Mouse (Mus musculus) testis, postnatal 10 days (tissue): ENCODE measurements at regions not wholly inside any gene's neighbourhood (a gene's known extent, or its start where the extent isn't known, plus 50 kb on each side); places are given as distances from the start of the nearest gene placed in this dataset.

Source experiments
- DNase-seq: peaks from one replicate; pipeline ENCODE4 v3.0.0; 2021; ENCODE audit warnings: low spot score

- no peak for DNase-seq
These were observed 518.8 kb upstream of the Atp11b start for GRCm38 (mm10) chr3:35235066-35235465.

- no peak for DNase-seq
These were observed 518.1 kb upstream of the Atp11b start for GRCm38 (mm10) chr3:35235772-35236171.

GRCm38 (mm10) chr3:35237342-35237741 is 516.6 kb upstream of the Atp11b start:
- no peak for DNase-seq

GRCm38 (mm10) chr3:35242349-35242748 is 511.6 kb upstream of the Atp11b start:
- no peak for DNase-seq

GRCm38 (mm10) chr3:35242871-35243529 is 510.9 kb upstream of the Atp11b start:
- DNase-seq: no peak

- DNase-seq: no peak
These were observed 508.9 kb upstream of the Atp11b start for GRCm38 (mm10) chr3:35245003-35245402.

- no peak for DNase-seq
These were observed 507.8 kb upstream of the Atp11b start for GRCm38 (mm10) chr3:35245946-35246665.

GRCm38 (mm10) chr3:35249160-35249559 is 504.7 kb upstream of the Atp11b start:
- DNase-seq: no peak

GRCm38 (mm10) chr3:35250092-35250749 is 503.7 kb upstream of the Atp11b start:
- no peak for DNase-seq

GRCm38 (mm10) chr3:35253861-35254260 is 500.0 kb upstream of the Atp11b start:
- no peak for DNase-seq

GRCm38 (mm10) chr3:35260936-35261335 is 493.0 kb upstream of the Atp11b start:
- no peak for DNase-seq

- no peak for DNase-seq
These were observed 485.0 kb upstream of the Atp11b start for GRCm38 (mm10) chr3:35268949-35269348.

GRCm38 (mm10) chr3:35269977-35270880 is 483.7 kb upstream of the Atp11b start:
- no peak for DNase-seq

- no peak for DNase-seq
These were observed 480.4 kb upstream of the Atp11b start for GRCm38 (mm10) chr3:35273546-35273945.

GRCm38 (mm10) chr3:35280981-35281380 is 472.9 kb upstream of the Atp11b start:
- no peak for DNase-seq

GRCm38 (mm10) chr3:35282106-35282505 is 471.8 kb upstream of the Atp11b start:
- no peak for DNase-seq

GRCm38 (mm10) chr3:35294771-35295170 is 459.1 kb upstream of the Atp11b start:
- DNase-seq: no peak

GRCm38 (mm10) chr3:35295746-35296145 is 458.2 kb upstream of the Atp11b start:
- no peak for DNase-seq

GRCm38 (mm10) chr3:35299036-35299435 is 454.9 kb upstream of the Atp11b start:
- no peak for DNase-seq

- no peak for DNase-seq
These were observed 447.9 kb upstream of the Atp11b start for GRCm38 (mm10) chr3:35306013-35306412.

- DNase-seq: no peak
These were observed 439.7 kb upstream of the Atp11b start for GRCm38 (mm10) chr3:35314177-35314576.

GRCm38 (mm10) chr3:35315162-35315561 is 438.7 kb upstream of the Atp11b start:
- no peak for DNase-seq
